Mouse (Mus musculus) heart, postnatal 0 days (tissue): ENCODE measurements around the gene Atp6v1g3.

Experiments used
- CTCF ChIP-seq: IDR thresholded peaks from 2 replicates; pipeline ENCODE4 v1.5.1; 2016; ENCODE audit warnings: antibody characterized with exemption, control low read depth, low read depth
- EP300 ChIP-seq: IDR thresholded peaks from 2 replicates; pipeline ENCODE4 v1.6.1; 2016; ENCODE audit warnings: antibody characterized with exemption, low read depth

- no peak for TF ChIP-seq CTCF
- no peak for TF ChIP-seq EP300
Observed at GRCm38 (mm10) chr1:138326091-138326490, 52.6 kb downstream of the Atp6v1g3 start.
